Mouse (Mus musculus): Measurements from ENCODE around the gene Tmem117. TPM values are rescaled to one million over a fixed set of nuclear protein-coding genes. Genes with fewer than 3 reads are reported as not detected.

The Tmem117 gene
- total and polyA plus RNA-seq, 3 experiments: 3.0 to 12.6 (median 12.5) TPM

DNA sequence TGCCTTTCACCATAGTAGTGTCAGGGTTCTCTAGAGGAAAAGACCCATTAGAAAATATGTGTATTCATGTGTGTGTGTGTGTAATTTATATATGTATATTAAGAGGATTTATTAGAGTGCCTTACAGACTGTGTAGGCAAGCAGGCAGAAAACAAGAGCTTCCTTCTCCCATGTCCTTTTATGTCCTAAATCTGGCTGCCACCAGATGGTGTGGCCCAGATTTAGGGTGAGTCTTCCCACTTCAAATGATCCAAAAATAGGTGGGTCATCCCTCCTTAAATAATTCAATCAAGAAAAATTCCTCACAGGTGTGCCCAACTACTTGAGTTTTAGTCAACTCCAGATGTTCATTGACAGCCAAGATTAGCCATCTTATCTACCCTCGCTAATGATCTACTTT, 439.0 kb downstream of the Tmem117 start:
- Histone ChIP-seq H3K36me3 (ENCODE audit: control insufficient read depth, insufficient read depth, low read length) (no peaks in the 10 kb centered on the region), H3K27me3 (ENCODE audit: control insufficient read depth, insufficient read depth, low read length) (no peaks in the 10 kb centered on the region), H3K9ac (ENCODE audit: low read depth, low read length) (no peak overlapping the region), H3K4me3 (no peak overlapping the region), H3K79me2 (replicated peaks; ENCODE audit: control insufficient read depth, insufficient read depth, low read length) (no peaks in the 10 kb centered on the region), H3K27ac (no peak overlapping the region), H3K4me1 (ENCODE audit: control insufficient read depth, insufficient read depth, low read length) (no peaks in the 10 kb centered on the region)
- intact Hi-C loops (cut with DNase I): no loop called here
- 87% methylated on average over 1 of the region's 1 CpGs for WGBS
- DNase-seq: no peak
- no peak for TF ChIP-seq CTCF (IDR thresholded peaks at IDR 0.05)
- TF ChIP-seq POLR2A (IDR thresholded peaks at IDR 0.05; ENCODE audit: insufficient read depth, low read depth, low read length): no peak
- no peak for TF ChIP-seq EP300 (IDR thresholded peaks at IDR 0.05; ENCODE audit: insufficient read depth, low read depth, low read length)

DNA sequence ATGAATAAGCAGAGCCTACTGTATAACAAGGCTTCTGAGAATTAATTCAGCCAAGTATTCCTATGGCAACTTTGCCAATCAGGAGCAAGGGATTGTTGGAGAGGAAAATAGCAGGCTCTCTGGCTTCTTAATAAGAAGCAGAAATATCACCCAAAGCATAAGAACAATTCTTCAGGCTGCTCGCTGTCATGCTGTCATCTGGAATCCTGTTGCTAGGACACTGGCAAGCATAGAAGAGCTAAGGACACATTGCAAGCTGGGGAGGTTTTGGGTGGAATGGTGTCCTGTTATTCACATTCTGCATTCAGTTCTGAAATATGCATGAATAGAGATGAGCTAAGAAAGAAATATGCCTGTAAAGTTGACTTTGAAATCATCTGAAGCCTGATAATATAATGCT, 439.8 kb downstream of the Tmem117 start:
- WGBS: 71% methylated on average over 1 of the region's 1 CpGs
- Histone ChIP-seq H3K27me3 (ENCODE audit: control insufficient read depth, insufficient read depth, low read length) (no peaks in the 10 kb centered on the region), H3K27ac (no peak overlapping the region), H3K9ac (ENCODE audit: low read depth, low read length) (no peak overlapping the region), H3K79me2 (replicated peaks; ENCODE audit: control insufficient read depth, insufficient read depth, low read length) (no peaks in the 10 kb centered on the region), H3K4me3 (no peak overlapping the region), H3K4me1 (ENCODE audit: control insufficient read depth, insufficient read depth, low read length) (no peaks in the 10 kb centered on the region), H3K36me3 (ENCODE audit: control insufficient read depth, insufficient read depth, low read length) (no peaks in the 10 kb centered on the region)
- no peak for DNase-seq
- intact Hi-C loops (cut with DNase I): no loop called here
- TF ChIP-seq EP300 (IDR thresholded peaks at IDR 0.05; ENCODE audit: insufficient read depth, low read depth, low read length) (no peak), POLR2A (IDR thresholded peaks at IDR 0.05; ENCODE audit: insufficient read depth, low read depth, low read length) (no peak), CTCF (IDR thresholded peaks at IDR 0.05) (no peak)

DNA sequence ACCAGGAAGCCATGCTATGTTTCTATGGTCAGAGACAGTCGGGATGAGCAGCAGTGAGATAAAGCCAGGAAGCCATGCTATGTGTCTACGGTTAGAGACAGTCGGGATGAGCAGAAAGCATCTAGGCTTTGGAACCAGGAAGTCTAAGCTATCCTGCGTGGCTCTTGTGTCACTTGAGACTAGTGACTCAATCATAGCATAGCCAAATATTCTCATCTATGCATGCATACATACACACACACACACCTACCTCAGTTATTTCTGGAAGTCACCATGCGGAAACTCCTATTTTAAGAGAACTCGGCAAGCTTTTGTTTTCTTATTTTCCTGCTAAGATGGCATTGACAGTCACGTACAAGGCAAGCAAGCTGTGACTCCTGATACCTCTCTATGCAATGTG, 441.8 kb downstream of the Tmem117 start:
- WGBS: 76% methylated on average over 7 of the region's 7 CpGs
- intact Hi-C loops (cut with DNase I): no loop called here
- no peaks in the 10 kb centered on the region for H3K27me3 ChIP-seq (ENCODE audit: control insufficient read depth, insufficient read depth, low read length)
- TF ChIP-seq EP300 (IDR thresholded peaks at IDR 0.05; ENCODE audit: insufficient read depth, low read depth, low read length): no peak
- no peak for TF ChIP-seq POLR2A (IDR thresholded peaks at IDR 0.05; ENCODE audit: insufficient read depth, low read depth, low read length)
- no peak for TF ChIP-seq CTCF (IDR thresholded peaks at IDR 0.05)
- no peak overlapping the region for H3K27ac ChIP-seq
- no peak for DNase-seq
- H3K4me1 ChIP-seq (ENCODE audit: control insufficient read depth, insufficient read depth, low read length): no peaks in the 10 kb centered on the region
- H3K79me2 ChIP-seq (replicated peaks; ENCODE audit: control insufficient read depth, insufficient read depth, low read length): no peaks in the 10 kb centered on the region
- H3K36me3 ChIP-seq (ENCODE audit: control insufficient read depth, insufficient read depth, low read length): no peaks in the 10 kb centered on the region
- H3K9ac ChIP-seq (ENCODE audit: low read depth, low read length): no peak overlapping the region
- H3K4me3 ChIP-seq: no peak overlapping the region

DNA sequence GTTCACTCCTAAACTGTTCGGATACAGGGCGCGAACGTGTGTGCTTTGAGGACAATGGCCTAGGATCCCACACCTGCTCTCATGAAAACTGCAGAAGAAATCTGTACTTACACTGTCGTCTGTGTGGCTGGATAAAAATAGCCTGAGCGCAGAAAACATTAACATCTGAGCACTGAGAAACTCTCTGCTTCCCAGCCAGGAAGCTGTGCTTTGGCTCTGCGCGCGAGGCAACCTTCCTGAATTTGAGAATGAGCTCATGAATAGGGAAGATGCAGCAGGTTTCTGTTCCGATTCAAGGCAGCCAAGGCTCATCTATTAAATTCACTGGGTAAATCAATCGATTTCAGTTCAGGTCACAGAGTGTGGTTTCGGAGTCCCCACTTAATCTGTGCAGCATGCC, 446.3 kb downstream of the Tmem117 start:
- Histone ChIP-seq H3K36me3 (ENCODE audit: control insufficient read depth, insufficient read depth, low read length) (no peaks in the 10 kb centered on the region), H3K27ac (no peak overlapping the region), H3K4me1 (ENCODE audit: control insufficient read depth, insufficient read depth, low read length) (no peaks in the 10 kb centered on the region), H3K4me3 (no peak overlapping the region), H3K79me2 (replicated peaks; ENCODE audit: control insufficient read depth, insufficient read depth, low read length) (no peaks in the 10 kb centered on the region), H3K27me3 (ENCODE audit: control insufficient read depth, insufficient read depth, low read length) (no peaks in the 10 kb centered on the region), H3K9ac (ENCODE audit: low read depth, low read length) (no peak overlapping the region)
- TF ChIP-seq POLR2A (IDR thresholded peaks at IDR 0.05; ENCODE audit: insufficient read depth, low read depth, low read length) (no peak), EP300 (IDR thresholded peaks at IDR 0.05; ENCODE audit: insufficient read depth, low read depth, low read length) (no peak)
- 76% methylated on average over 12 of the region's 12 CpGs for WGBS
- no peak for DNase-seq
- intact Hi-C loops (cut with DNase I): no loop called here

DNA sequence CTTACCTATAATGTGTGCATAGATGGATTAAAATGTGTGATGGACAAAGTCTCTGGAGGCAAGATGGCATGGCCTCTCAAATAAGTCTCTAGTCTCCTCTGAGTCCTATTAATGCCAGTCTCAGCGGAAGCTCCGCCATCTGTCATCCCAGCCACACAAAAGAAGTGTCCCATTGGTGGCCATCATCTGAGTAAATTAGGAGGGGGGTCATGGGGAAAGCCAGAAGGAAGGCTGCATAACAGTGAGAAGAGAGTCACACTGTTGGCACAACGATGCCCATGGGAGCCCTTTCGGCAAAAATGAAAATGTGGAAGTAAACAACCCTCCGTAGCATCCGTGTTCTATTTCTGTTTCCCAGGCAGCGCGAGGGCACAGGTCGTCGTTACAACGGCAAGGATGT, 452.6 kb downstream of the Tmem117 start:
- TF ChIP-seq CTCF (IDR thresholded peaks at IDR 0.05) (no peak), POLR2A (IDR thresholded peaks at IDR 0.05; ENCODE audit: insufficient read depth, low read depth, low read length) (no peak), EP300 (IDR thresholded peaks at IDR 0.05; ENCODE audit: insufficient read depth, low read depth, low read length) (no peak)
- Histone ChIP-seq H3K9ac (ENCODE audit: low read depth, low read length) (no peak overlapping the region), H3K36me3 (ENCODE audit: control insufficient read depth, insufficient read depth, low read length) (no peaks in the 10 kb centered on the region), H3K4me1 (ENCODE audit: control insufficient read depth, insufficient read depth, low read length) (no peaks in the 10 kb centered on the region), H3K79me2 (replicated peaks; ENCODE audit: control insufficient read depth, insufficient read depth, low read length) (no peaks in the 10 kb centered on the region), H3K27me3 (ENCODE audit: control insufficient read depth, insufficient read depth, low read length) (no peaks in the 10 kb centered on the region), H3K4me3 (no peak overlapping the region), H3K27ac (no peak overlapping the region)
- 88% methylated on average over 11 of the region's 11 CpGs for WGBS
- DNase-seq: no peak
- intact Hi-C loops (cut with DNase I): no loop called here

DNA sequence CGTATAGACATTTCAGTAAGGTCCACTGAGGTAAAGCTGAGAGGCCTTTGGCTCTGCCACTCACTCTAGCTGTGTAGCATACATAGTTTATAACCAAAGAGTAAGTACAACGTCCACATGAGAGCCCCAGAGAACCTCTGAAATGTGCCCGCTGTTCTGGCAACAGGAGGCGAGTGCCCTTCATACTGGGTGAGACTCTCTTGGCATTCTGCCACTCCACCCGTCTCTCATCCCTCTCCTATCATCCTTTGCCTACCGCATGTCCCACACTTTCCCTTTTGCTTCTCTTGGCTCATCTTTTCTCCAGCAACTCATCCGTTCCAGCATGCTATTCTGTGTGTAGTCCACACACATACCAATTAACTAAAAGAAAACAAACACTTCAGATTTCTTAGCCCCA, 456.9 kb downstream of the Tmem117 start:
- TF ChIP-seq EP300 (IDR thresholded peaks at IDR 0.05; ENCODE audit: insufficient read depth, low read depth, low read length): no peak
- TF ChIP-seq CTCF (IDR thresholded peaks at IDR 0.05): no peak
- no peak for TF ChIP-seq POLR2A (IDR thresholded peaks at IDR 0.05; ENCODE audit: insufficient read depth, low read depth, low read length)
- Histone ChIP-seq H3K4me1 (ENCODE audit: control insufficient read depth, insufficient read depth, low read length) (no peaks in the 10 kb centered on the region), H3K36me3 (ENCODE audit: control insufficient read depth, insufficient read depth, low read length) (no peaks in the 10 kb centered on the region), H3K79me2 (replicated peaks; ENCODE audit: control insufficient read depth, insufficient read depth, low read length) (no peaks in the 10 kb centered on the region), H3K27ac (no peak overlapping the region), H3K27me3 (ENCODE audit: control insufficient read depth, insufficient read depth, low read length) (no peaks in the 10 kb centered on the region), H3K4me3 (no peak overlapping the region), H3K9ac (ENCODE audit: low read depth, low read length) (no peak overlapping the region)
- intact Hi-C loops (cut with DNase I): no loop called here
- WGBS: 58% methylated on average over 7 of the region's 7 CpGs
- DNase-seq: no peak

Data from heart, adult 2 months (tissue).